Mouse (Mus musculus) liver, embryonic 13.5 days (tissue): ENCODE measurements at regions not wholly inside any gene's neighbourhood (a gene's known extent, or its start where the extent isn't known, plus 50 kb on each side); places are given as distances from the start of the nearest gene placed in this dataset.
"Not testable (repeated sequence)": the region's sequence is repeated elsewhere in the genome, so short reads cannot be mapped to it uniquely, and the experiment has no call there.

Experiments
- ATAC-seq: fragments of 200-750 bp; cut with Nextera tagmentation; 2 replicates; pipeline ENCODE4 v1.8.0; 2017; ENCODE audit warnings: low read depth, mild to moderate bottlenecking, moderate number of reproducible peaks, moderate library complexity
- DNase-seq: peaks from one replicate; pipeline ENCODE4 v3.0.0; 2022
- H3K27ac ChIP-seq: fragments of 300-500 bp; sonication (generic); 2 replicates; pipeline ENCODE4 v1.5.1; 2015; ENCODE audit warnings: moderate library complexity, mild to moderate bottlenecking, inconsistent platforms
- H3K27me3 ChIP-seq: fragments of 300-500 bp; sonication (generic); 2 replicates; pipeline ENCODE4 v1.6.1; 2015; ENCODE audit warnings: mild to moderate bottlenecking, inconsistent platforms
- H3K36me3 ChIP-seq: fragments of 300-500 bp; sonication (generic); 2 replicates; pipeline ENCODE4 v1.6.1; 2015; ENCODE audit warnings: mild to moderate bottlenecking, inconsistent platforms
- H3K4me1 ChIP-seq: fragments of 300-500 bp; sonication (generic); replicated peaks from 2 replicates; pipeline ENCODE4 v1.6.1; 2015; ENCODE audit warnings: inconsistent platforms
- H3K4me2 ChIP-seq: fragments of 300-500 bp; sonication (generic); 2 replicates; pipeline ENCODE4 v1.6.1; 2015; ENCODE audit warnings: inconsistent platforms, mild to moderate bottlenecking, moderate library complexity
- H3K4me3 ChIP-seq: fragments of 300-500 bp; sonication (generic); replicated peaks from 2 replicates; pipeline ENCODE4 v1.5.1; 2015; ENCODE audit warnings: mild to moderate bottlenecking, inconsistent platforms
- H3K9ac ChIP-seq: fragments of 300-500 bp; sonication (generic); 2 replicates; pipeline ENCODE4 v1.6.1; 2015; ENCODE audit warnings: mild to moderate bottlenecking, inconsistent platforms
- H3K9me3 ChIP-seq: fragments of 300-500 bp; sonication (generic); replicated peaks from 2 replicates; pipeline ENCODE4 v1.6.1; 2016; ENCODE audit warnings: inconsistent platforms
- WGBS: fragments of 180-500 bp; shearing (Covaris S2); methylation state at CpG from one replicate; pipeline ENCODE4 v1.1.7; 2015; ENCODE audit not compliant: insufficient replicate concordance; 5-methylcytosine and 5-hydroxymethylcytosine counted together

GRCm38 (mm10) chr7:39729723-39730122 is 212.2 kb downstream of the Zfp619 start:
- Histone ChIP-seq H3K4me3 (no peak overlapping the region), H3K36me3 (no peaks in the 10 kb centered on the region), H3K9me3 (no peaks in the 10 kb centered on the region), H3K27me3 (no peaks in the 10 kb centered on the region), H3K27ac (no peak overlapping the region), H3K4me1 (no peaks in the 10 kb centered on the region), H3K4me2 (no peak overlapping the region), H3K9ac (no peak overlapping the region)
- ATAC-seq: no peak
- WGBS: 38% methylated on average over 3 of the region's 3 CpGs
- no peak for DNase-seq

GRCm38 (mm10) chr7:39732790-39733189 is 215.2 kb downstream of the Zfp619 start:
- Histone ChIP-seq H3K4me1 (no peaks in the 10 kb centered on the region), H3K9me3 (no peaks in the 10 kb centered on the region), H3K27ac (no peak overlapping the region), H3K9ac (no peak overlapping the region), H3K4me3 (no peak overlapping the region), H3K4me2 (no peak overlapping the region), H3K27me3 (no peaks in the 10 kb centered on the region), H3K36me3 (no peaks in the 10 kb centered on the region)
- DNase-seq: no peak
- 46% methylated on average over 1 of the region's 1 CpGs for WGBS
- ATAC-seq: no peak

GRCm38 (mm10) chr7:39748395-39748794 is 230.8 kb downstream of the Zfp619 start:
- H3K4me2 ChIP-seq, DNase-seq, H3K9ac ChIP-seq, H3K9me3 ChIP-seq, ATAC-seq, H3K4me1 ChIP-seq, H3K4me3 ChIP-seq, H3K27ac ChIP-seq, H3K36me3 ChIP-seq, H3K27me3 ChIP-seq: not testable (repeated sequence)

GRCm38 (mm10) chr7:39750448-39750847 is 232.9 kb downstream of the Zfp619 start:
- WGBS: 69% methylated on average over 7 of the region's 7 CpGs
- DNase-seq (no peak), ATAC-seq (no peak)
- Histone ChIP-seq H3K9ac (no peak overlapping the region), H3K36me3 (no peaks in the 10 kb centered on the region), H3K27me3 (no peaks in the 10 kb centered on the region), H3K27ac (no peak overlapping the region), H3K4me2 (no peak overlapping the region), H3K9me3 (no peaks in the 10 kb centered on the region; the same call in 1 of the 2 replicates), H3K4me3 (no peak overlapping the region), H3K4me1 (no peaks in the 10 kb centered on the region)

- ATAC-seq: no peak
- H3K4me2 ChIP-seq: no peak overlapping the region
- no peaks in the 10 kb centered on the region for H3K4me1 ChIP-seq
- no peak overlapping the region for H3K27ac ChIP-seq
- no peak for DNase-seq
- no peaks in the 10 kb centered on the region for H3K36me3 ChIP-seq
- 43% methylated on average over 2 of the region's 2 CpGs for WGBS
- H3K4me3 ChIP-seq: no peak overlapping the region
- no peaks in the 10 kb centered on the region for H3K27me3 ChIP-seq
- H3K9ac ChIP-seq: no peak overlapping the region
- H3K9me3 ChIP-seq: no peaks in the 10 kb centered on the region
Observed at GRCm38 (mm10) chr7:39764366-39764765, 246.8 kb downstream of the Zfp619 start.

GRCm38 (mm10) chr7:39765094-39765493 is 247.5 kb downstream of the Zfp619 start:
- WGBS: 60% methylated on average over 5 of the region's 5 CpGs
- H3K27ac ChIP-seq: no peak overlapping the region
- no peak overlapping the region for H3K9ac ChIP-seq
- no peaks in the 10 kb centered on the region for H3K36me3 ChIP-seq
- H3K4me2 ChIP-seq: no peak overlapping the region
- ATAC-seq (no peak), DNase-seq (no peak)
- H3K4me3 ChIP-seq: no peak overlapping the region
- H3K27me3 ChIP-seq: no peaks in the 10 kb centered on the region
- no peaks in the 10 kb centered on the region for H3K9me3 ChIP-seq
- no peaks in the 10 kb centered on the region for H3K4me1 ChIP-seq

GRCm38 (mm10) chr7:39773291-39773690 is 255.7 kb downstream of the Zfp619 start:
- Histone ChIP-seq H3K4me1 (no peaks in the 10 kb centered on the region), H3K27ac (no peak overlapping the region), H3K27me3 (no peaks in the 10 kb centered on the region), H3K4me3 (no peak overlapping the region), H3K36me3 (no peaks in the 10 kb centered on the region), H3K4me2 (no peak overlapping the region), H3K9ac (no peak overlapping the region), H3K9me3 (peaks cover 5% of the 10 kb centered on the region; the same call in 1 of the 2 replicates)
- DNase-seq (no peak), ATAC-seq (no peak)
- 72% methylated on average over 6 of the region's 6 CpGs for WGBS

- H3K4me2 ChIP-seq: no peak overlapping the region
- ATAC-seq (no peak), DNase-seq (no peak)
- WGBS: 55% methylated on average over 4 of the region's 4 CpGs
- H3K36me3 ChIP-seq: no peaks in the 10 kb centered on the region
- no peak overlapping the region for H3K27ac ChIP-seq
- H3K4me1 ChIP-seq: no peaks in the 10 kb centered on the region
- 0 out of 2 replicates have a peak, but pooled peaks cover 4% of the 10 kb centered on the region for H3K9me3 ChIP-seq
- no peak overlapping the region for H3K4me3 ChIP-seq
- no peak overlapping the region for H3K9ac ChIP-seq
- H3K27me3 ChIP-seq: no peaks in the 10 kb centered on the region
Observed at GRCm38 (mm10) chr7:39789321-39789720, 271.8 kb downstream of the Zfp619 start.

- H3K9me3 ChIP-seq: 0 out of 2 replicates have a peak, but pooled peaks cover 4% of the 10 kb centered on the region
- H3K4me3 ChIP-seq: no peak overlapping the region
- no peak overlapping the region for H3K4me2 ChIP-seq
- DNase-seq (no peak), ATAC-seq (no peak)
- no peaks in the 10 kb centered on the region for H3K36me3 ChIP-seq
- H3K9ac ChIP-seq: no peak overlapping the region
- H3K4me1 ChIP-seq: no peaks in the 10 kb centered on the region
- H3K27ac ChIP-seq: no peak overlapping the region
- 61% methylated on average over 4 of the region's 4 CpGs for WGBS
- no peaks in the 10 kb centered on the region for H3K27me3 ChIP-seq
Observed at GRCm38 (mm10) chr7:39789880-39790279, 272.3 kb downstream of the Zfp619 start.

GRCm38 (mm10) chr7:39794751-39795150 is 277.2 kb downstream of the Zfp619 start:
- Histone ChIP-seq H3K27me3 (no peaks in the 10 kb centered on the region), H3K9ac (no peak overlapping the region), H3K27ac (no peak overlapping the region), H3K4me2 (no peak overlapping the region), H3K9me3 (no peaks in the 10 kb centered on the region), H3K4me1 (no peaks in the 10 kb centered on the region), H3K4me3 (no peak overlapping the region), H3K36me3 (no peaks in the 10 kb centered on the region)
- no peak for DNase-seq
- no peak for ATAC-seq
- 66% methylated on average over 3 of the region's 3 CpGs for WGBS

- H3K27me3 ChIP-seq: no peaks in the 10 kb centered on the region
- H3K4me1 ChIP-seq: no peaks in the 10 kb centered on the region
- H3K4me3 ChIP-seq: no peak overlapping the region
- DNase-seq (no peak), ATAC-seq (no peak)
- 43% methylated on average over 3 of the region's 3 CpGs for WGBS
- H3K36me3 ChIP-seq: no peaks in the 10 kb centered on the region
- no peak overlapping the region for H3K9ac ChIP-seq
- no peak overlapping the region for H3K27ac ChIP-seq
- no peak overlapping the region for H3K4me2 ChIP-seq
- H3K9me3 ChIP-seq: no peaks in the 10 kb centered on the region
Observed at GRCm38 (mm10) chr7:39804276-39804675, 286.7 kb downstream of the Zfp619 start.

- Histone ChIP-seq H3K27ac (no peak overlapping the region), H3K4me1 (no peaks in the 10 kb centered on the region), H3K4me3 (no peak overlapping the region), H3K9ac (no peak overlapping the region), H3K36me3 (no peaks in the 10 kb centered on the region), H3K27me3 (no peaks in the 10 kb centered on the region), H3K9me3 (no peaks in the 10 kb centered on the region), H3K4me2 (no peak overlapping the region)
- DNase-seq (no peak), ATAC-seq (no peak)
- 40% methylated on average over 3 of the region's 3 CpGs for WGBS
Observed at GRCm38 (mm10) chr7:39818036-39818435, 300.5 kb downstream of the Zfp619 start.
